Mouse (Mus musculus): ENCODE data around the gene 4930412O13Rik. TPM values are rescaled to one million over a fixed set of nuclear protein-coding genes. Genes with fewer than 3 reads are reported as not detected.

4930412O13Rik gene
- total and polyA plus RNA-seq, 2 experiments from 2014 or later = 0.11 to 2.0 TPM

DNA sequence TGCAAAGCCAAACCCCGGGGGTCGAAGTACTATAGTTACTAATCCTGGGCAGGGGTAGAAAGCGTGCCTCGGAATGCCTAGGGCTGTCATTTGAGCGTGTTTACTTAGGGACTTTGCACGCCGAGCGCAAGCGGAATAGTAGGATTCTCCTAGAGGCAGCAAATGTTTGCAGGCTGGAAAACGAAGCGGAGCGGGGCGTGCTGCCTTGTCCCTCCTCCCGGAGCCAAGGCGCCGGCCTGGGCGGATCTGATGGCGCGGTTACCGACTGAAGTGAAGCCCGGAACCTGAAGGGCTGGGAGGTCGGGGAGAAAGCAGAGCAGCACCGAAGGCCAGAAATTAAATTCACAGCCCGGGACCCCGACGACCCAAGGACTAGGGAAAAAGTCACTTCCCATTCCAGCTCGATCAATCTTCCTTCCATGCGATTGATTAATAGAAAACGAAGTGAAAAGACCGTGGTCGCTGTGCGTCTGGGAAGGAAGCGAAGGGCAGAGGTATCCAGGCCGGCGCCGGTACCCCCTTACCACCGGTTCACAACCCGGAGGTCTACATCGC lies 1.4 kb downstream of the 4930412O13Rik start:
- H3K4me3 ChIP-seq (ENCODE audit: low read depth, low read length) = peak overlapping the region; percentile 43
- peaks cover 31% of the 10 kb centered on the region for H3K27me3 ChIP-seq (ENCODE audit: insufficient read depth, low read length)
- H3K4me1 ChIP-seq (ENCODE audit: insufficient read depth, low read length) = no peaks in the 10 kb centered on the region
- H3K27ac ChIP-seq (ENCODE audit: low read depth, low read length) = peak overlapping the region; percentile 83
- under 1% methylated on average over 39 of the region's 39 CpGs for WGBS
- H3K9ac ChIP-seq (replicated peaks; ENCODE audit: low read length, poor library complexity, severe bottlenecking) = peak overlapping the region; percentile 61
- H3K4me2 ChIP-seq (ENCODE audit: low read depth, low read length, poor library complexity, severe bottlenecking) = peak overlapping the region; percentile 71
- ATAC-seq (ENCODE audit: low FRiP score) (no peak), DNase-seq (ENCODE audit: low spot score) (no peak)
- H3K36me3 ChIP-seq (ENCODE audit: insufficient read depth, low read length) = no peaks in the 10 kb centered on the region
- TF ChIP-seq CTCF (IDR thresholded peaks at IDR 0.05) = no peak
- no peaks in the 10 kb centered on the region for H3K9me3 ChIP-seq (ENCODE audit: low read length)

GRCm38 (mm10) chr2:9882926-9883802 lies 2.1 kb downstream of the 4930412O13Rik start:
- Histone ChIP-seq H3K4me1 (ENCODE audit: insufficient read depth, low read length) (no peaks in the 10 kb centered on the region), H3K36me3 (ENCODE audit: insufficient read depth, low read length) (no peaks in the 10 kb centered on the region), H3K9ac (replicated peaks; ENCODE audit: low read length, poor library complexity, severe bottlenecking) (peak overlapping the region; percentile 61), H3K4me2 (ENCODE audit: low read depth, low read length, poor library complexity, severe bottlenecking) (peak overlapping the region; percentile 71), H3K9me3 (ENCODE audit: low read length) (no peaks in the 10 kb centered on the region), H3K27ac (ENCODE audit: low read depth, low read length) (peak overlapping the region; percentile 83), H3K27me3 (ENCODE audit: insufficient read depth, low read length) (peaks cover 31% of the 10 kb centered on the region), H3K4me3 (ENCODE audit: low read depth, low read length) (peak overlapping the region; percentile 43)
- WGBS = under 1% methylated on average over 43 of the region's 43 CpGs
- ATAC-seq (ENCODE audit: low FRiP score) (no peak), DNase-seq (ENCODE audit: low spot score) (no peak)
- TF ChIP-seq CTCF (IDR thresholded peaks at IDR 0.05) = no peak

DNA sequence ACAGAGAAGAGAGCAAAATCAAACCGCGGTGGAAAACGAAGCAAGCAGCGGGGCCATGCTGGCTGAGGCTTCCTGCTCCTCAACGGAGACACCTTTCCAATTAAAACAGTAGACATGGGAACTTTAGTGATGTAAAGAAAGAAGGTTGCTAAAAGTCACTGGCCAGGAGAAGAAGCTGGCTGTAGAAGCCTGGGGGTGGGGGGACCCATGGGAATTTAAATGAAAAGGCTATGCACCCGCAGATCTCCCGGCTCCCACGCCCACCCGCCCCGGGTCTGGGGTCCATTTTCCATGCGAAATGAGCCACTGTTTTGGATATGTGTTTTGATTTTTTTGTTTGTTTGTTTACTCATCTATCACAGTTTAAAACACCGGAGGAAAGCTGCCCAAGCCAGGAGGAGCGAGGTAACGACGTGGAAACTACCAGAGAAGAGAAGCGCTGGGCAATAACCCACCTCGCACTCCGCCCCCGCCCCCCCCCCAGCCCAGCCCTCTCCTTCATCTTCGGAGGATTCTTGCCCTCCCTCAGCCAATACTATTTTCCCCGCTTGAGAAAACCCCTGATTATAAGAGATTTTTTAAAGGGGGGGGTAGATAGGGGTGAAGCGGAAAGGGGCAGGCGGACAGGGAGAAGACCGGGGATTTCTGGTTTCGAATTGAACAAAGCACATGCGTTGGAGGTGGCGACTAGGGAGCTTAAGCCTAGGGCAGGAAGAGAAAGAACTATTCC lies 2.9 kb downstream of the 4930412O13Rik start:
- no peak for TF ChIP-seq CTCF (IDR thresholded peaks at IDR 0.05)
- H3K9ac ChIP-seq (replicated peaks; ENCODE audit: low read length, poor library complexity, severe bottlenecking) = peak overlapping the region; percentile 61
- H3K27ac ChIP-seq (ENCODE audit: low read depth, low read length) = peak overlapping the region; percentile 83
- H3K4me3 ChIP-seq (ENCODE audit: low read depth, low read length) = peak overlapping the region; percentile 43
- H3K4me2 ChIP-seq (ENCODE audit: low read depth, low read length, poor library complexity, severe bottlenecking) = peak overlapping the region; percentile 71
- no peaks in the 10 kb centered on the region for H3K9me3 ChIP-seq (ENCODE audit: low read length)
- no peaks in the 10 kb centered on the region for H3K4me1 ChIP-seq (ENCODE audit: insufficient read depth, low read length)
- ATAC-seq (ENCODE audit: low FRiP score) (no peak), DNase-seq (ENCODE audit: low spot score) (no peak)
- H3K36me3 ChIP-seq (ENCODE audit: insufficient read depth, low read length) = no peaks in the 10 kb centered on the region
- under 1% methylated on average over 27 of the region's 27 CpGs for WGBS
- peaks cover 30% of the 10 kb centered on the region for H3K27me3 ChIP-seq (ENCODE audit: insufficient read depth, low read length)

GRCm38 (mm10) chr2:9884533-9885216 lies 3.6 kb downstream of the 4930412O13Rik start:
- H3K36me3 ChIP-seq (ENCODE audit: insufficient read depth, low read length) = no peaks in the 10 kb centered on the region
- H3K9me3 ChIP-seq (ENCODE audit: low read length) = no peaks in the 10 kb centered on the region
- peak overlapping the region; percentile 83 for H3K27ac ChIP-seq (ENCODE audit: low read depth, low read length)
- no peak for DNase-seq (ENCODE audit: low spot score)
- H3K4me3 ChIP-seq (ENCODE audit: low read depth, low read length) = peak overlapping the region; percentile 43
- peaks cover 37% of the 10 kb centered on the region for H3K27me3 ChIP-seq (ENCODE audit: insufficient read depth, low read length)
- H3K4me2 ChIP-seq (ENCODE audit: low read depth, low read length, poor library complexity, severe bottlenecking) = peak overlapping the region; percentile 71
- no peak for TF ChIP-seq CTCF (IDR thresholded peaks at IDR 0.05)
- no peaks in the 10 kb centered on the region for H3K4me1 ChIP-seq (ENCODE audit: insufficient read depth, low read length)
- H3K9ac ChIP-seq (replicated peaks; ENCODE audit: low read length, poor library complexity, severe bottlenecking) = peak overlapping the region; percentile 61
- no peak for ATAC-seq (ENCODE audit: low FRiP score)
- under 1% methylated on average over 15 of the region's 15 CpGs for WGBS

- DNase-seq (ENCODE audit: low spot score) = no peak
- peak overlapping the region; percentile 83 for H3K27ac ChIP-seq (ENCODE audit: low read depth, low read length)
- peak overlapping the region; percentile 61 for H3K9ac ChIP-seq (replicated peaks; ENCODE audit: low read length, poor library complexity, severe bottlenecking)
- no peak for ATAC-seq (ENCODE audit: low FRiP score)
- no peak for TF ChIP-seq CTCF (IDR thresholded peaks at IDR 0.05)
- H3K9me3 ChIP-seq (ENCODE audit: low read length) = no peaks in the 10 kb centered on the region
- H3K27me3 ChIP-seq (ENCODE audit: insufficient read depth, low read length) = peaks cover 43% of the 10 kb centered on the region
- H3K4me2 ChIP-seq (ENCODE audit: low read depth, low read length, poor library complexity, severe bottlenecking) = peak overlapping the region; percentile 71
- H3K36me3 ChIP-seq (ENCODE audit: insufficient read depth, low read length) = no peaks in the 10 kb centered on the region
- 4% methylated on average over 14 of the region's 14 CpGs for WGBS
- no peaks in the 10 kb centered on the region for H3K4me1 ChIP-seq (ENCODE audit: insufficient read depth, low read length)
- H3K4me3 ChIP-seq (ENCODE audit: low read depth, low read length) = peak overlapping the region; percentile 43
Observed at GRCm38 (mm10) chr2:9885217-9885770, 4.2 kb downstream of the 4930412O13Rik start.

Measured in midbrain, postnatal 0 days (tissue).